Mouse (Mus musculus) MEL (cell line): ENCODE results near the gene Dsp.

ENCODE experiments used
- CTCF ChIP-seq, 3 experiments: IDR thresholded peaks in 2 of 3; conservative IDR thresholded peaks in 1 of 3; 2 replicates each; pipeline ENCODE4 v1.5.1; 2011 to 2012; ENCODE audit warnings: low read length in 3 of 3, low read depth in 2 of 3, mild to moderate bottlenecking in 2 of 3, improper control_type of control experiment in 1 of 3, inconsistent platforms in 1 of 3, mixed read lengths in 1 of 3, moderate library complexity in 1 of 3; ENCODE audit not compliant: control insufficient read depth in 1 of 3, insufficient read depth in 1 of 3, poor library complexity in 1 of 3, severe bottlenecking in 1 of 3
- EP300 ChIP-seq, 2 experiments: IDR thresholded peaks; 2 replicates each; pipeline ENCODE4 v1.6.1; 2011; ENCODE audit warnings: improper control_type of control experiment in 2 of 2, low read length in 2 of 2, low read depth in 1 of 2, mild to moderate bottlenecking in 1 of 2
- GABPA ChIP-seq: IDR thresholded peaks from 2 replicates; pipeline ENCODE4 v1.6.1; 2012; ENCODE audit warnings: low read depth, mild to moderate bottlenecking, inconsistent platforms, low read length, improper control_type of control experiment, moderate library complexity
- HCFC1 ChIP-seq: IDR thresholded peaks from 2 replicates; pipeline ENCODE4 v1.6.1; 2012; ENCODE audit warnings: low read depth, mild to moderate bottlenecking, inconsistent platforms, low read length, improper control_type of control experiment, moderate library complexity
- POLR2A ChIP-seq, 2 experiments: IDR thresholded peaks; 2 replicates each; pipeline ENCODE4 v1.6.1; 2011 to 2012; ENCODE audit warnings: low read length in 2 of 2, mild to moderate bottlenecking in 2 of 2, control low read depth in 1 of 2, improper control_type of control experiment in 1 of 2, low read depth in 1 of 2, moderate library complexity in 1 of 2; ENCODE audit not compliant: control insufficient read depth in 1 of 2, insufficient read depth in 1 of 2, poor library complexity in 1 of 2

GRCm38 (mm10) chr13:38109081-38109480 lies 42.0 kb upstream of the Dsp start:
- no peak for TF ChIP-seq EP300 (IDR thresholded peaks at IDR 0.05; ENCODE audit: low read depth in 1 of 2, low read length in 2 of 2)
- TF ChIP-seq CTCF (IDR thresholded peaks at IDR 0.05 in 2 of 3, conservative IDR thresholded peaks at IDR 0.05 in 1 of 3; ENCODE audit: control insufficient read depth in 1 of 3, insufficient read depth in 1 of 3, low read depth in 2 of 3, low read length in 3 of 3, poor library complexity in 1 of 3, severe bottlenecking in 1 of 3), result no peak
- no peak for TF ChIP-seq POLR2A (IDR thresholded peaks at IDR 0.05; ENCODE audit: control insufficient read depth in 1 of 2, insufficient read depth in 1 of 2, low read depth in 1 of 2, low read length in 2 of 2, poor library complexity in 1 of 2)
- TF ChIP-seq HCFC1, result no peak
- no peak for TF ChIP-seq GABPA
